Mouse (Mus musculus) granulocyte monocyte progenitor cell, adult 5-6 weeks (primary cell): Measurements from ENCODE around the gene Gm9964. TPM values are rescaled to one million over a fixed set of nuclear protein-coding genes. Genes with fewer than 3 reads are reported as not detected.
"Not testable (repeated sequence)": the region's sequence is repeated elsewhere in the genome, so short reads cannot be mapped to it uniquely, and the experiment has no call there.

Experiments
- ATAC-seq: replicated peaks from 2 replicates; pipeline ENCODE4 v1.8.0; 2016; ENCODE audit warnings: mild to moderate bottlenecking, moderate TSS enrichment, inconsistent platforms; ENCODE audit not compliant: poor library complexity, severe bottlenecking
- total RNA-seq, 2 experiments: library from RNA; stranded (forward) in 1 of 2; stranded (reverse) in 1 of 2; fragments of 200-712, 200-1000 nt in 1 of 2; fragments of >200 nt in 1 of 2; fragmentation: Nextera tagmentation in 1 of 2; gene quantifications; 2 replicates each; pipeline ENCODE4 v1.2.3; 2014 to 2017

The Gm9964 gene
- total RNA-seq, 2 experiments from 2014 or later: not detected

DNA sequence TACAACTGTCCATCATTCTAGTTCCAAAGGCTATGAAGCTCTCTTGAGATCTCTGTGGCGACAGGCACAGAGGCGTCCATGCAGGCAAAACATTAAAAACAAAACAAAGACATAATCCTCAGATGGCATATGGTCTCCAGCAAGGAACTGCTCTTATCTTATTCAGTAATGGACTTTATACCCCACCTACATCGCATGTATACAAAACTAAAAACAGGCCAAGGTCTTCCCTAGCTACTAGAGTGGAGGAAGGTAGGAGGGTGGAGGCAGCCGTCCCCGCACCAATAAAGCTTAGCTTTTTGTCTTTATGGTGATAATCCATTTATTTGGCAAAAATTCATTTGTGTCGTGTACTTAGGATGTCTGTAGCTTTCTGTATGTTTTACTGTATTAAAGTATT lies 6.4 kb upstream of the Gm9964 start:
- ATAC-seq: no peak

DNA sequence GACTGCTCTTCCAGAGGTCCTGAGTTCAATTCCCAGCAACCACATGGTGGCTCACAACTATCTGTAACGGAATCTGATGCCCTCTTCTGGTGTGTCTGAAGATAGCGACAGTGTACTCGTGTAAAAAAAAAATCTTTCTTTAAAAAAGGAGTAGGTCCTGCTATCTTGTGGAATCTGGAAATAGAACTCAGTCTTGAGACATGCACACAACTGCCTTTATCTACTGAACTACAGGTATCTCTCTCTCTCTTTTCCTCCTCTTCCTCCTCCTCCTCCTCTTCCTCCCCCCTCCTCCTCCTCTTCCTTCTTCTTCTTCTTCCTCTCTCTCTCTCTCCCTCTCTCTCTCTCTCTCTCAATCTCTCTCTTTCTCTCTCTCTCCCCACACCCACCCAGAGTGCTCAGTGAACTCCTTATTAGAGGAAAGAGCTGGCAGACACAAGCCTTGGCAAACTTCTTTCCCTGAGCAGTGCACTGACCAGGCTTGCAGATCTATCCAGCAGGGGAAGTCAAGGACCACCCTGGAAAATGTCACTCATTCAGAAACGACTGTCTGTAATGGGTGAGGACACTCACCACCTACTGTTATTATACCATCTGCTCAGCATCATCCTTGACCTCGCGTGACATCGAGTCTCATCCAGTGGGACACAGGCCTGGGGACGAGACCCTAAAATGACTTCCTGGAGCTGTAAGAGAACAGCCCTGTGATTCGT lies 3.2 kb upstream of the Gm9964 start:
- ATAC-seq: no peak

DNA sequence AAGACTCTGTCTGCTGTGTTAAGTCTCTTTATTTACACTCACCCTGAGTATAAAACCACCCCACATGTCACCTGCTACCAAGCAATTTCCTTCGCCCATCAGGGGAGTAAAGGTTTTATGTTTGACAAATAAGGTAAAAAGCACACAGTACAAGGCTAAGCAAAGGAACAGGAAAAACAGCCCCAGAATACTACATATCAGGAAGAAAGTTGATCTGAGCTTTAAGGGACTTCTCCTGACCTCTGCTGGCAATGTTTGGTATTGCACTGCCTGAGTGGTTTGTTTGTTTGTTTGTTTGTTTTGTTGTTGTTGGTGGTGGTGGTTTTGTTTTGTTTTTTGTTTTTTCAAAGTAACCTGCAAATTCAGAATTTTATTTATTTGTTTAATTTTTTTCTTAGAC lies 539 bp downstream of the Gm9964 start:
- no peak for ATAC-seq

DNA sequence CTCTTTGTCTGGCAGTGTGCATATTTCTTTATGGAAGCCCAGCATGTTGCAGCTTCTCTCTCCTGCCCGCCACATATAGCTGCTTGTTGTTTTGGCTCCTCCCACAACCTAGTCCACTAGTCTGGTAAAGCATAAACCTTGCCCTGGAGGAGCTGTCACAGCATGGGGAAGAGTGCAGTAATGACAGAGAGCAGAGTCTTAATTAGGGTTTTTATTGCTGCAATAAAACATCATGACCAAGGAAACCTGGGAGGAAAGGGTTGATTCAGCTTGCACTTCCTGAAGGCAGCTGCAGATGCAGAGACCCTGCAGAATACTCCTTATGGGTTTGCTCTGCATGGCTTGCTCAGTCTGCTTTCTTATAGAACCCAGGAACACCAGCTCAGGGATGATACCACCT lies 2.7 kb downstream of the Gm9964 start:
- ATAC-seq: no peak

DNA sequence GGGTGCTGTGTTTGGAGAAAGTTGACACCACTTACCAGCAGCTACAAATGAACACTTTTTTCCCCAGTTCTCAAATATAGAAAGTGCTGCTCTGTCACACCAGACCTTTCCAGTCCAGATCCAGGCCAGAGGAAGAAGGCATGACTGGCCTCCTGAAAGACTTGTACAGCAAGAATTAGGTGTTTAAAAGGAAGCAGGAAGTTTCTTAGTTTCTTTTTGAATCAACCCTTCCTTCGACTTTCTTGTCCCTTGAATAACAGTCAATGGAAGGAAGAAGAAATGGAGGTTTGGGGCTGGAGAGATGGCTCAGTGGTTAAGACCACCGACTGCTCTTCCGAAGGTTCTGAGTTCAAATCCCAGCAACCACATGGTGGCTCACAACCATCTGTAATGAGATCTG lies 3.7 kb downstream of the Gm9964 start:
- no peak for ATAC-seq

DNA sequence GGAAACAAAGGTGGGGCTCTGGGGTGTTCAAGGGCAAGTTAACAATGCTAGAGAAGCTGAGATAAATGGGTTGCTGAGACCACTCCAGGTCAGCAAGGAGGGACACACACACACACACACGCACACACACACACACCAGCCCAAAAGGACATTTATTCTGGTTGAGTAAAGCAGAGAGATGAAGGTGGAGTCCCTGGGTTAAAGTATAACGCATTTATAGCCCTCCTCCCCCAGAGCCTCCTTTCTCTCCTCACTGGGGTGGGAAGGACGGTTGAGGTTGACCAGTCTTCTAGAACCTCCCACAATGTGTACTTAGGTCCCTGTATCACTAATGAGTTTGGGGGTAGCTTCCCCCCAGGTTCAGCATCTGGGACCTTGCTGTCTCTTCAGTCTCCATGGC lies 4.6 kb downstream of the Gm9964 start:
- ATAC-seq: no peak

DNA sequence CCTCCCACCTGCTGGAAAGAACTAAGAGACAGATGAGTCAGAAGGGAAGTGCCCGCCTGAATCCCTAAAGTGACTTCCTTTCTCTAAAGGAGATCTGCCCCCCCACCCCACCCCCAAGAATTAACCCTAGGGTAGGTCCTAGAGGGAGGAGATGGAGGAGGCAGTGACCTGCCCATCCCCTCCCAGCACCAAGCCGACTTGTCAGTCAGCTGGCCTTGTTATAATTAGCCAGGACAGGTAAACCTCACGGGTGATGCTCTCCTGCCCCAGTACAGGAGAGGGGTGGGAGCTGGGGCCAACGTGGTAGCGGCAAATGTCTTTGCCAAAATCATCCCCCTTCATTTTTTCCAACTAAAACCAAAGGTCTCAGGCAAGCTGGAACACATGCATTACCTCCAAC lies 5.1 kb downstream of the Gm9964 start:
- no peak for ATAC-seq

DNA sequence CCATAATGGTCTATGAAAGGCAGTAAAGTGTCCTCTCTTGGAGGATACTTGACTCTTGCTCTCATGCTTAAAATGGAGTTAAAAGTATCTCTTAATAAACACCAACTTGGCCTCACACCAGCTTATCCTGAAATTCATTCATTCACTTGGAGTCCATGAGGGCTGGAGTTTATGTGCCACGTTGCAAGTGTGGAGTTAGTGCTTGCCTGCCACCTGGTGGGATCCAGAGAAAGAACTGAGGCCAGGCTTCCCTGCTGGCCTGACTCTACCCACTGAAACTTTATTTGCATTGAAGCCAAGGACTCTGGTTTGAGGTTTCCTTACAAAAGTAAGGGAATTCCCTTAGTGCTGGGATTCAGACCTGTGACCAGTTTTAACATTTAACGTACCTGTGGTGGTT lies 6.2 kb downstream of the Gm9964 start:
- ATAC-seq: no peak

DNA sequence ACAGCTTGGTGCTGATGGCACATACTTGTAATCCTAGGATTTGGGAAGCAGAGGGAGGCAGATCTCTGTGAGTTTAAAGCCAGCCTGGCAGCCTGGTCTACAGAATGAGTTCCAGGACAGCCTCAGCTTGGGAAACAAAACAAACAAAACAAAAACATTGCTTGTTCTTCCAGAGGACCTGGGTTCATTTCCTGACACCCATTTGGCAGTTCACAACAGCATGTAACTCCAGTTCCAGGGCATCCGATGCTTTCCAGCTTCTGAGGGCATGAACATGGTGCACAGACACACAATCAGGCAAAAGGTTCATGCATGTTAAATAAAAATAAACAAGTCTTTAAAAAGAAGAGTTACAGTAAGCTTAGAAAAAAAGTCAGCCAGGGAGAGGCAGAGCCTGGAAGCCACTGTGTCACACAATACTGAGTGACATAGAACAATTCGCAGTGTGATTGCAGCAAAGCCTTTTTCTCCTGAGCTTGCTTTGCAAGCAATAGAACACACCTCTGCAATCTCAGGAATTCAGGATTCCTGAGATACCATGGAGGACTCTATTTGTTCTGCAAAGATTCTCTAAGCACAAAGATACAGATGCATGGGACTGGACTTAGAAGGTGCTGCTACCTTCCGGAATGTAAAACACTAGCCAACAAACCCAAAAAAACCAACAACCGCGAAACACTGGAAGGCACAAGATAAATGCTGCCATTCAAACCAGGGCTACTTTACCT lies 7.6 kb downstream of the Gm9964 start:
- ATAC-seq: no peak

DNA sequence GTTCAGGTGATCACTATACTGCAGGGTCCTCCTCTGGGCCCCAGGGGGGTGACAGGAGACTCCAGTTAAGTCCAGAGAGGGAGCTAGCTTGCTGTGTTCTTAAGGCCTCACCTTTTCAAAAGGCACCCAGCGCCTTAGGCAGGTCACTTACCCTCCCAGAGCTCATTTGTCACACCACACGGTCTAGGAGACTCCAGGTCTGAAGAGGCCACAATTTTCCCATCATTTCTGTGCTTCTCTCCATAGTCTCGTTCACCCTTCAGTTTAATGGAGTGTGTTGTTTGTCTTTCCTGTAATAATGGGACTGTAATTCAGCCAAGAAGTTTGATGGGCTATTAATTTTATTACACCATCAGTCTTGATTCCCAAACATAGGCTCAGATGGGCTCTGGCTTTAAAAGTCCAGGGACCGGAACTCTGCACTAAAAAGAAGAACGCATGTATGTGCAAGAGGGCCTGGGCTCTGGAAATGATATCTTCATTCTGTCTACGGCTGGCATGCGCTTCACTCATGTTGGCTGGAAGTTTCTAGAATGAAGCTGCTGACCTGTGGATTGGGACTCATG lies 8.3 kb downstream of the Gm9964 start:
- ATAC-seq: no peak

DNA sequence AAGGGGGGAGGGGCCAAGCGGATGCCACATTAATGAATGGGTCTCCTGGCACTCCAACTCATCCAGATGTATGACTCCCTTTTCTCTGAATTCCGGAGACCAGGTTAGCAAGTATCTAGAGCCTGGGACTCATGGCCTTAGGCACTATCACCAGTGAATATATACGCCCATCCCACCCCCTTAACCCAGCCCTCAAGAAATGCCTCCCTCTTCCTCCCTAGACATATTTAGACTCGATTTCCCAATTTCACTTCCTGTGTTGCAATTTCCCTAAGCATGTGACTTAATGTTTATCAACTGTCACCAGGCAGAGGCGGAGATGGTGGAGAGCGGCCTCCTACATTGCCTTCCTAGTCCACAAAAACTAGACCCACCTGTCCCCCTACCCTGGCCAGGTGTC lies 9.3 kb downstream of the Gm9964 start:
- peak; percentile 86 for ATAC-seq

DNA sequence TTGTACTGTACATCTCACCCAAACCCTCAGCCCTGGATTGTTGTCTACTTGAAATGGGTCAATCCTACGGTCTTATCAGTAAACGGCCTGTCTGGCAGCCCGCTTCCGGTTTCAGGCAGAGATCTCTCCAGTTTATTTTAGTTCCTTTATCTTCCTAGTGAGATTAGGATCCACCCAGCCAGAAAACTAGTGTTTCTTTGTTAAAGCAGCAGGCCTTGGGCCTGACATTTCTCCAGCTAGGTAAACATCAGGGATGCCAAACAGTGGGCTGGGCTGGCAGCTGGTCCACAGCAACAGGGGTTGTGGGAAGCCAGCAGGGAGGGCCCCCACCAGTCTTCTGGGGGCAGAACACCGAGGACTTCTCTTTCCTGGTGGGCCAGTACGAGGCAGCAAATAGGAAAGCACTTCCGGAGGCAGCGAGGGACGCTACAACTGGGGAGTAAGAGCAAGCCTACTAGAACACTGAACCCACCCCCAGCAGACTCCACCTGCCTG lies 10.4 kb downstream of the Gm9964 start:
- ATAC-seq: peak; percentile 41

DNA sequence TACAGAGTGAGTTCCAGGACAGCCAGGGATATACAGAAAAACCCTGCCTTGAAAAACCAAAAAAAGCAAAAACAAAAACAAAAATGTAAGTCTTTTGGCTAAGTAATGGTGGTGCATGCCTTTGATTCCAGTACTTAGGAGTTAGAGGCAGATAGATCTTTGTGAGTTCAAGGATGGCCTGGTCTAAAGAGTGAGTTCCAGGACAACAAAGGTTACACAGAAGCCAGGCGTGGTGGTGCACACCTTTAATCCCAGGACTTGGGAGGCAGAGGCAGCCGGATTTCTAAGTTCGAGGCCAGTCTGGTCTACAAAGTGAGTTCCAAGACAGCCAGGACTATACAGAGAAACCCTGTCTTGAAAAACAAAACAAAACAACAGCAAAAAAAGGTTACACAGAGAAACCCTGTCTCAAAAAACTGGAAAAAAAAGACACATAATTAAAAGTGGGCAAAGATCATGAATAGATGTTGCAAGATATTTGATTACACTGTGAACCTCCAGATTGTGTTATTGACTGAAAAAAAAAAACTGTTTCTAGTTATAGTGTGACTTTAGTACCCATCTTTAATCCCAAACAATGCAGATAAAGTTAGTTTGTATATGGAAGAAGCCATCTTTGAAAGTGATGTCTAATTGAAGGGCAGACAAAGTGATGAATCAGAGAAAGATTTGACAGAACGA lies 13.2 kb downstream of the Gm9964 start:
- ATAC-seq: no peak

DNA sequence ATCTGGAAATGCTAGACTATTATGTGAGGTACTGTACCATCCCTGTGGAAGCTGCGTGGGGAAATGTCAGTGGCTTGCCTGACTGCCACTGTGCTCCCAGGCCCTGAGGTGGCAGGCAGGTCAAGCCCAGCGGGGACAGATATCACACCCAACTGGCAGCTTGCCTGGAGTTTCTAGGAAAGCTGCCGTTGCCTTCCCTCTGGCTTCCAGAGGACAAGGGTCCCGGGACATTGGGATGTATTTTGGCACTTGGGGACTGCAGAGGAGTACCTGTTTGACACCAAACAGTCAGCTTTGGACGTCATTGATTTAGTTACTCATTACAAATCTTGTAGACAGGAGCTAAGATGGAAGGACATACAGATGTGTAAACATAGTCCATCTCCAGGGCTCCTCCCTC lies 15.3 kb downstream of the Gm9964 start:
- no peak for ATAC-seq

DNA sequence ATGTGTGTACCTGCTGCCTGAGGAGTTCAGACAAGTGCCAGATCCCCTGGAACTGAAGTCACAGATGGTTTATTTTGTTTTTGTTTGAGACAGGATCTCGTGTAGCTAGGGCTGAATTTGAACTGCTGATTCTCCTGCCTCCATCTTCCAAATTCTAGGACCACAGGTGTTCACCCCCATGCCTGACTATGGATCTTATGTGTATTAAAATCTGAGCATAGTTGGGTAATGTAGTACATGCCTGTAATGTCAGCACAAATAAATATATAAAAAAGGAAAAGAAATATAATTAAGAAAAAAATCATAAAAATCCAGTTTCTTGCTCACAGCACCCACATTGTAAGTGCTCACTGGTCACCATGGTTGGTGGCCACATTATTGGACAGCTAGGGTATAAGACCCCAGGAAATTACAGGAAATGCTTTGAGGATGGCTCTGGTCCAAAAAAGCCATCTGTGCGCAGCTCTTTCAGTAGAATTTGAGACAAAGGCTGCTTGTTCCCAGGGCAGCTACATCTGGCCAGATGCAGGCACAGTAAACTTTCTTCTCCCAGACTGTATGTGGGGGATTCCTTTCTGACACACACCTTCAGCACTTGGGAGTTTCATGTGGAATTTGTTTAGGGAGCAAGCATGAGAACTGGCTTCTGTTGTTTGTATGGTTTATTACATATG lies 16.8 kb downstream of the Gm9964 start:
- no peak for ATAC-seq

DNA sequence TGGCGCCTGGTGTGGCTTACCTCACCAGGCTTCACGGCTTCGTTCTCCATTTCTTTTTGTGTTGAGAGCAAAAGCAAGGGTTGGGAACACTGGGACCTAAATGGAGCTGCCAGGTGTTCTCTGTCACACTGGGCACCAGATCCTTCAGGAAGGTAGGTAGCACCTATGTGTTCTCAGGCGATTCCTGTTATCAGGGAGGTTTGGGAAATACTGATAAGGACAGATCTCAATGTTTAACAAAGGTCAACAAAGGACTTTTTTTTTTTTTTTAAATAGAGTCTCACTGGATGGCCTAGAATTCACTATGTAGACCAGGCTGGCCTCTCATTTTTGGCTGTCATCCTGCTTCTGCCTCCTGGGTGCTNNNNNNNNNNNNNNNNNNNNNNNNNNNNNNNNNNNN lies 22.9 kb downstream of the Gm9964 start:
- no peak for ATAC-seq

DNA sequence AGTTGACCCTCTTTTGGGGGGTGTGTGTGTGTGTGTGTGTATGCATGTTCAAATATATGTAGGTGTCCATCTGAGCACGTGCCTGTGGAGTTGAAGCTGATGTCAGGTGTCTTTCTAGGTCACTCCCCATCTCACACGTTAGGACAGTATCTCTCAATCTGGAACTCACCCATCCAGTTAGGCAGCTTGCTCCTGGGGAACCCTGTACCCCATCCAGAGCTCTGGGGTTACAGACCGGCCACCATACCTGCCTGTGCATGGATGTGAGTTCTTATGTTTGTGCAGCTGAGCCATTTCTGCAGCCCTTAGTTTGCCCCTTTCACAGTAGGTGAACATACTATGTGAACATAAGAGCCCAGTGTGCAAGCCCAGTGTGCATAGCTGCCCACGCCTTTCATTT lies 23.7 kb downstream of the Gm9964 start:
- no peak for ATAC-seq

DNA sequence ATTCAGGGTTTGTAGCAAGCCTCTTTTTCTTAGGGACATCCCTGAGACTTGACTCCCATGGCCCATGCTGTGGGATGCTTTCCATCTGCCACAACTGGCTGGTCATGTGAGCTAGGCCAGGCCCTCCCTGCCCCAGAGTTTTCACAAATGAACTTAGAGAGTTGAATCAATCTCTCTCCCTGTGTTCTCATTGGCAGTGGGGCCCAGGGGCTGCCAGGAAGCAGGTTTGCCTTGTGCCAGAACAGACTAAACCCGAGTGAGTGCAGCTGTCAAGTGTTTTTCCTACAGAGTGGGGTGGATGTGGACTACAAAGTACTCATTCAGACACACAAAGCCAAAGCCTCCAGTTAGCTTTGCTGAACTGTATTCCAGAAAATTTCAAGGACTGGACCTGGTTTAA lies 29.5 kb downstream of the Gm9964 start:
- no peak for ATAC-seq

DNA sequence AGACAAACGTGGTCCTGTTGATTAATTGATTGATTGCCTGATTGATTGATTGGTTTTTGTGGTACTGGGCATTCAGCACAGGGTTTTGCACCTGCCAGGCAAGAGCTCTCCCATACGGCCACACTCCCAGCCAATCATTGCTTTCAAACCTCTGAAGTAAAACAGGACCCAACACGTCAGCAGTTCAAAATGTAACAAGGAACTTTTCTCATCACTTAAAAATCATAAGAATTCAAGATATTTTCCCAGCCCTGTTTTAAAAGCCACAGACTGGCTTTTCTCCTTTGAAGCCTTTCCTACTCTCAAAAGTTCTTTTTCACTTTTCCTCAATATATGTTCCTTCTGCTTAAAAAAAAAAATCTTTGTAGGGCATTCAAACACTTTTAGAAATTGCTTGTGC lies 32.3 kb downstream of the Gm9964 start:
- no peak for ATAC-seq

DNA sequence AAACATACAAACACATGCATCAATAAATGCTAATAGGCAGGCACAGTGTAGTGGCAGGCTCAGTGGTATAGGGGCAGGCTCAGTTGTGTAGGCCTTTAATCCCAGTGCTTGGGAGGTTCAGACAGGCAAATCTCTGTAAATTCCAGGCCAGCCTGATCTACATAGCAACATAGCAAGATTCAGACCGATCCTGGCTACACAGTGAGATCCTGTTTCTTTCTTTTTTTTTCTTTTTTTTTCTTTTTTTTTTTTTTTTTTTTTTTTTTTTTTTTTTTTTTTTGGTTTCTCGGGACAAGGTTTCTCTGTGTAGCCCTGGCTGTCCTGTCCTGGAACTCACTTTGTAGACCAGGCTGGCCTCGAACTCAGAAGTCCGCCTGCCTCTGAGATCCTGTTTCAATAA lies 36.6 kb downstream of the Gm9964 start:
- not testable (repeated sequence) for ATAC-seq

DNA sequence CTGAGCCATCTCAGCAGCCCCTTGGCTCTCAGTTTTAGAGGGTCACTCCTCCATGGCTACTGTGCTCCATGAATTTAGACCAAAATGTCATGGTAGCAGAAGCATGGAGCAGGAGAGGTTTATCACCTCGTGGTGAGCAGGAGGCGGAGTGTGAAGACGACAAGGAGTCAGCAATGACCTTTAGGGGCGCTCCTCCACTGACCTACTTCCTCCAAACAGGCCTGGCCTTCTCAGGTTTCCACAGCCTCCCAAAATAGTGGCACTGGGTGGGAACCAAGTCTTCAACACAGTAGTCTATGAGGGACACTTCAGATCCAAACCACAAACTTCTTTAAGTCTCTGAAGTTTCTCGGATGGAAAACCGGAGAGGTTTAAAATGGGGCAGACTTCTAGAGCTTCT lies 38.0 kb downstream of the Gm9964 start:
- no peak for ATAC-seq
